Mouse (Mus musculus) embryonic facial prominence, embryonic 13.5 days (tissue): ENCODE data around the gene Afap1l2. TPM values are rescaled to one million over a fixed set of nuclear protein-coding genes. Genes with fewer than 3 reads are reported as not detected.

ENCODE experiments used
- ATAC-seq: fragments of 200-750 bp; cut with Nextera tagmentation; 2 replicates; pipeline ENCODE4 v1.8.0; 2017; ENCODE audit warnings: low read depth; ENCODE audit not compliant: insufficient number of reproducible peaks, insufficient read depth, low FRiP score, low TSS enrichment
- H3K27ac ChIP-seq: fragments of 300-500 bp; sonication (generic); 2 replicates; pipeline ENCODE4 v1.5.1; 2015; ENCODE audit warnings: moderate library complexity, mild to moderate bottlenecking, inconsistent platforms
- H3K27me3 ChIP-seq: fragments of 300-500 bp; sonication (generic); 2 replicates; pipeline ENCODE4 v1.6.1; 2015; ENCODE audit warnings: mild to moderate bottlenecking, inconsistent platforms
- H3K36me3 ChIP-seq: fragments of 300-500 bp; sonication (generic); 2 replicates; pipeline ENCODE4 v1.6.1; 2015; ENCODE audit warnings: mild to moderate bottlenecking, inconsistent platforms
- H3K4me1 ChIP-seq: fragments of 300-500 bp; sonication (generic); 2 replicates; pipeline ENCODE4 v1.6.1; 2015; ENCODE audit warnings: inconsistent platforms
- H3K4me2 ChIP-seq: fragments of 300-500 bp; sonication (generic); 2 replicates; pipeline ENCODE4 v1.6.1; 2015; ENCODE audit warnings: moderate library complexity, mild to moderate bottlenecking, inconsistent platforms
- H3K4me3 ChIP-seq: fragments of 300-500 bp; sonication (generic); 2 replicates; pipeline ENCODE4 v1.5.1; 2015; ENCODE audit warnings: mild to moderate bottlenecking, inconsistent platforms
- H3K9ac ChIP-seq: fragments of 300-500 bp; sonication (generic); 2 replicates; pipeline ENCODE4 v1.6.1; 2015; ENCODE audit warnings: mild to moderate bottlenecking, inconsistent platforms
- H3K9me3 ChIP-seq: fragments of 300-500 bp; sonication (generic); 2 replicates; pipeline ENCODE4 v1.6.1; 2016; ENCODE audit warnings: inconsistent platforms
- WGBS: fragments of 180-500 bp; shearing (Covaris S2); methylation state at CpG from one replicate; pipeline ENCODE4 v1.1.7; 2015; ENCODE audit warnings: mixed read lengths; 5-methylcytosine and 5-hydroxymethylcytosine counted together
- polyA plus RNA-seq: library from polyadenylated mRNA; unstranded; fragments of >200 nt; fragmentation: Nextera tagmentation; extraction: Ambion mirVana; gene quantifications from 2 replicates; pipeline ENCODE4 v1.2.1, GENCODE M21; 2015

Gene Afap1l2
- polyA plus RNA-seq, 1 experiment from 2014 or later, result 9.3 TPM

DNA sequence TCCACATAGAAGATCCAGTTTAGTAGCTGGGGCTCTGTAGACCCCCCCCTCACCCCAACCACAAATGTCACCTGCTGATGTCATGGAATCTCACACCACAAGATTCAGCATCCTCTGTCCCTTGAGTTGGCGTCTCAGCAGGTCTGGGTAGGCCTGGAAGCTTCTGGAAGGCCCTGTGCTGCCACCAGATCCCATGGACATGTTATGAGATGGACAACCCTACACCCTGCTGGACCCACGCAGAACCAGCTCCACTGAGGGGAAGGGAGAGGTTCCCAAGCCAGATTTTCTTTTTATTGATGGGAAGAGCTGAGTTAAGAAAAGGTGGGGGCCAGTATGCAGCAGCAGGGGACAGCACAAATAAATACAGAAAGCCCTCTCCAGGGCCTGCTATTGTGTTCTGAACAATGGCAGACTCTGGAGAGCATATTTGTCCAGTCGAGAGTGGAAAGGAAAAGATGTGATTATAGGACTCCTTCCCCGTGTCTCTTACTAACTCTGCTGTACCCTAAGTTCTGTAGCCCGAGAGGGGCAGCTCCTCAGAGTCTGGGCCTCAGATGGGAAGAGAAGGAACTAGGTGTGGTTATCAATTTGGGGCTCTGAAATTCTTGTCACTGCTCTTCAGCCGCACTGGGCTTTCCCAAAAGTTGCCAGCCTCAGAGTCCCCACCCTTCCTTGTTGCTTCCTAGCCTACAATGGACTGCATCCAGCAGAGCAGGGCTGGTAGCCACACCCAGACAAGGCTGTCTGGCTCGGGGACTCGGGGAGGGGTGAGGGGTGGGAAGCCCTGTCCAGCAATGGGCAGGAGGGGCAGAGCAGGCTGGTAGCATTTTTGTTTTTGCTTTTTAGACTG is 20.5 kb upstream of the Afap1l2 start:
- Histone ChIP-seq H3K27ac (no peak overlapping the region), H3K36me3 (no peaks in the 10 kb centered on the region), H3K9me3 (peaks cover 7% of the 10 kb centered on the region; the same call in 1 of the 2 replicates), H3K4me2 (no peak overlapping the region), H3K4me1 (peaks cover 3% of the 10 kb centered on the region; the same call in 1 of the 2 replicates), H3K9ac (no peak overlapping the region), H3K27me3 (no peaks in the 10 kb centered on the region), H3K4me3 (no peak overlapping the region)
- 62% methylated on average over 8 of the region's 8 CpGs for WGBS
- no peak for ATAC-seq

DNA sequence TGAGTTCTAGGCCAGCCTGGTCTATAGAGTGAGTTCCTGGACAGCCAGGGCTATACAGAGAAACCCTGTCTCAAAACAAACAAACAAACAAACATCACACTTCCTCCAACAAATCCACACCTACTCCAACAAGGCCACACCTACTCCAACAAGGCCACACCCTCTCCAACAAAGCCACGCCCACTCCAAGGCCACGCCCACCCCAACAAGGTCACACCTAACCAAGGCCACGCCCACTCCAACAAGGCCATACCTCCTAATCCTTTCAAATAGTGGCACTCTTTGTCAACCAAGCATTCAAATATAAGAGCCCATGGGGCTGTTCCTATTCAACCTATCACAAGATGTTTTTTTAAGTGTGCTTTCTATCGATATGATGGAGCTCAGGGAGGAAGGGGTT is 18.5 kb upstream of the Afap1l2 start:
- Histone ChIP-seq H3K9ac (no peak overlapping the region), H3K4me1 (0 out of 2 replicates have a peak, but pooled peaks cover 3% of the 10 kb centered on the region), H3K4me3 (no peak overlapping the region), H3K9me3 (peaks cover 7% of the 10 kb centered on the region; the same call in 1 of the 2 replicates), H3K27ac (no peak overlapping the region), H3K27me3 (no peaks in the 10 kb centered on the region), H3K4me2 (no peak overlapping the region), H3K36me3 (no peaks in the 10 kb centered on the region)
- 65% methylated on average over 4 of the region's 4 CpGs for WGBS
- ATAC-seq, result no peak

DNA sequence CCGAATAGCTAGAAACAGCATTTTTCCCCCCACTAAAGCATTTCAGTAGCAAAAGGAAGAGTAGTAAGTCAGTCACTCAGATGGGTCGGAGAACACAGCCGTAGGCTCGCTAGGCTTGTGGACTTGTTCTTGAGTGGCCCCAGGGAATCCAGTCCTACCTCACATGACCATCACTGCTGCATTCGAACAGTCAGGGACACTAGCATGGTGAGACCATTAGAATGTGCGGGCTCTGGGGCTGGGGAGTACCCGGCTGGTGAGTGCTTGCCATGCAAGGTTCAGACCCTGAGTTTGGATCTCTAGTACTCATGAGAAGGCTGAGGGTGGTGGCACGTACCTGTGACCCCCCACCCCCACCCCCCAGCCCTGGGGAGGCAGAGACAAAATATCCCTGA is 9.8 kb upstream of the Afap1l2 start:
- no peaks in the 10 kb centered on the region for H3K9me3 ChIP-seq
- peaks cover 13% of the 10 kb centered on the region for H3K4me1 ChIP-seq
- ATAC-seq, result no peak
- H3K27me3 ChIP-seq, result no peaks in the 10 kb centered on the region
- H3K9ac ChIP-seq, result no peak overlapping the region
- no peak overlapping the region for H3K4me3 ChIP-seq
- 60% methylated on average over 8 of the region's 8 CpGs for WGBS
- H3K36me3 ChIP-seq, result no peaks in the 10 kb centered on the region
- H3K27ac ChIP-seq, result no peak overlapping the region
- peak overlapping the region; percentile 28; the same call in 1 of the 2 replicates for H3K4me2 ChIP-seq

DNA sequence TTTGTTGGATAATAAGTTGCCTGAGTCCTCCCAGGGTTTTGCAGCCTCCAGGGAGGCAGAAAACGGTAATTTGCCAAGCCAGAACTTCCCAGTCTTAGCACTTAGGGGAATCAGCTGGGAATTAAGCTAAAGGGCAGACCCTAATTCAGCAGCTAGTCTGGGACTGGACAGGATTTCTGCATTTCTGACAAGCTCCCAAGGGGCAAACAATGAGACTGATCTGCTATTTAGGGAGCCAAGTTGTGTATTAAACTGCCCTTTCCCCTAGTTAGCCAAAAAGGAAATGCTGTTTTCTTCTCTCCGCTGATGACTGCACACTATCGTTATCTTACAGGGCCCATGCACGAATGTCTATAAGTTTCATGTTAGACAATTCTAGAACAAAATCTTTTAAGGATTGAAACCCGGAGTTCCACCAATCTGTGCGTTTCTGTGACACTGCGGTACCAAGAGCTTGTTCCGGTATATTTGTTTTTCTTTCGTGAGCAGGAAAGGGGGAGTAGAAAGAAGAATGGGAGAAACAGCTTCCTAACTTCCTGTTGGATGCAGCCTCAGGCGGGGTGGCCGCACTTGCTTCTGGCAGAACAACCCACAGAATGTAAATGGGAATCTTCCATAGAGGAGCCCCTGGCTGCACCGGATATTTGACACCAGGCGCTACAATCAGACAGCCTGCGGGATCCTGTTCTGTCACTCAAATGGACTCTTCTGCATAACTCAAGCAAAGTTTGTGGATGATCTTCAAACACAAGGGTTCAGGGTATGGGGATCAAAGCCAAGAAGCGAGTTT is 9.2 kb upstream of the Afap1l2 start:
- Histone ChIP-seq H3K27me3 (no peaks in the 10 kb centered on the region), H3K4me1 (peaks cover 13% of the 10 kb centered on the region), H3K4me3 (no peak overlapping the region), H3K27ac (no peak overlapping the region), H3K36me3 (no peaks in the 10 kb centered on the region), H3K9me3 (no peaks in the 10 kb centered on the region), H3K4me2 (peak overlapping the region; percentile 28; the same call in 1 of the 2 replicates), H3K9ac (no peak overlapping the region)
- ATAC-seq, result no peak
- WGBS, result 24% methylated on average over 15 of the region's 15 CpGs

DNA sequence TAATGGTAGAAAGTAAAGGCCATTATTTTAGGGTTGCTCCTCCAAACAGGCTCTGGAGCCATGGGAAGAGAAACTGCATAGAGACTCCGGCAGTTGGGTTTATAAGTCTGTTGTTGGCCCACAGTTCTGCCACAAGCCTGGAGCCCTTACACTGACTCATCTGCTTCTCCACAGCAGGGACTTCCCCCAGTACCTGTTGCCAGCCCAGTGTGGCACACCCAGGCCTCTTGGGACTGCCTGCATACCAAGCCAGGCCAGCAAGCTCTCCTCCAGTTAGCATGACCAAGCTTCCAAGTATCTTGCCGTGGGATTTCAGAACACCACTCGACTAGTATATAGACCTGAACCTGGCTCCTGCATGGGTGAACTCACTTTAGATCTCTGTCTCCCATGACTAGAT is 6.8 kb upstream of the Afap1l2 start:
- 83% methylated on average over 3 of the region's 3 CpGs for WGBS
- Histone ChIP-seq H3K4me1 (peaks cover 18% of the 10 kb centered on the region), H3K36me3 (no peaks in the 10 kb centered on the region), H3K9ac (no peak overlapping the region), H3K9me3 (no peaks in the 10 kb centered on the region), H3K4me3 (no peak overlapping the region), H3K27me3 (peaks cover 2% of the 10 kb centered on the region), H3K27ac (no peak overlapping the region), H3K4me2 (no peak overlapping the region)
- no peak for ATAC-seq

DNA sequence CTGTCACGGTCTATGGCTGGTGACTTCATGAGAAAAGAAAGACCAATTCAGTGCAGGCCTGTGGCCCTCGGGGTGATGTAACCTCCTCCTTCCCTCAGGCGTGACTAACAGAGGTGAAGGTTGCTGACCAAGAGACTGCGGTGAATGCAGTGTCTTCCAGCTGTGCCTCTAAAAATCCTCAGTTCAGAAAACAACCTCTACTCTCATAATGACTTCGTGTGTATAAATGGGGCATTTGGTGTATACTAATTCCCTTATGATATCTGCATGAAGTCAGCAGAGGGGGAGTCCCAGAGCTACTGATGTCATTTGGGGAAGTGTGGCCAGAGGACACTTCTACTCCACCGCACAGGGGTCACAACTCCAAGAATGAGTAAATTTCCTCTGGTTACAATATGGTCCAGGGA is 5.2 kb upstream of the Afap1l2 start:
- H3K4me2 ChIP-seq, result no peak overlapping the region
- peaks cover 8% of the 10 kb centered on the region for H3K27me3 ChIP-seq
- H3K9ac ChIP-seq, result no peak overlapping the region
- peaks cover 18% of the 10 kb centered on the region for H3K4me1 ChIP-seq
- no peaks in the 10 kb centered on the region for H3K36me3 ChIP-seq
- no peak overlapping the region for H3K4me3 ChIP-seq
- no peak for ATAC-seq
- H3K9me3 ChIP-seq, result no peaks in the 10 kb centered on the region
- 41% methylated on average over 6 of the region's 6 CpGs for WGBS
- H3K27ac ChIP-seq, result no peak overlapping the region

DNA sequence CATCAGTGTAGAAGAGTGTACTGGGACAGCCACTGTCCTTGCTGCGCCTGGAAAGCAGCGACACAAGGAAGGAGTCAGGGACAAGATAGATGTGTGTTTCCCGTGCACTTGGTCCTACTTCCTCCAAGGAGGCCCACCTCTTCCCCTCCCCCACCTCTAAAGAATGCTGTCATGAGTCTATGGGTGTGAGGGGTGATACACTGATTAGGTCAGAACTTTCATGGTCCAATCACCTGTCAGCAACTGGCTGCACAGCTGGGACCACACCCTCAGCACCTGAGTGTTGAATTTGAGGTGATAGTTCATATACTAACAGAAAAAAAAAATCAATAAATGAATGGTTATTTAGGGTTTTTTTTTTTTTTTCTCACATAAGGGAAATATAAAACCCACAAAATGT is 4.0 kb upstream of the Afap1l2 start:
- WGBS, result 59% methylated on average over 3 of the region's 3 CpGs
- Histone ChIP-seq H3K4me3 (no peak overlapping the region), H3K4me1 (peaks cover 18% of the 10 kb centered on the region), H3K4me2 (no peak overlapping the region), H3K9ac (no peak overlapping the region), H3K27ac (no peak overlapping the region), H3K27me3 (peaks cover 18% of the 10 kb centered on the region), H3K36me3 (no peaks in the 10 kb centered on the region), H3K9me3 (no peaks in the 10 kb centered on the region)
- ATAC-seq, result no peak

DNA sequence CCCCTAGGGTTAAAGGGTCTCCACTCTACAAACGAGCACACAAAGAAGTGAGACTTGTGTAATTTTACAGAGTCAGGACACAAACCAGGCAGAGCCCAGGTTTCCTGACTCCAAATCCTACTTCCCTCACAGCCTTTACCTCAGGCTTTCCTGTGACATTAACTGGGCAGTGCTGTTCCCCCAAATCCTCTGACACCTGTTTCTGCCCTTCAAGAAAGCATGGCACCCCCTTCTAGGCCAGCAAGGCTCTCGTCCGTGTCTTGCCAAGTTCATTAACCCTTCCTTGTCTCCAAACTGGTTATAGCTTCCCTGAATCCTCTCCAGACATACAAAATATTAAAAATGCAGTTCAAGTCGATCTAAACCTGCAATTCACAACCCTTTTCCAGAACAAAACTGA is 2.0 kb upstream of the Afap1l2 start:
- Histone ChIP-seq H3K4me2 (no peak overlapping the region), H3K27ac (no peak overlapping the region), H3K4me1 (peaks cover 19% of the 10 kb centered on the region), H3K36me3 (no peaks in the 10 kb centered on the region), H3K27me3 (peaks cover 26% of the 10 kb centered on the region), H3K9me3 (no peaks in the 10 kb centered on the region), H3K9ac (no peak overlapping the region), H3K4me3 (no peak overlapping the region)
- 29% methylated on average over 4 of the region's 4 CpGs for WGBS
- ATAC-seq, result no peak

DNA sequence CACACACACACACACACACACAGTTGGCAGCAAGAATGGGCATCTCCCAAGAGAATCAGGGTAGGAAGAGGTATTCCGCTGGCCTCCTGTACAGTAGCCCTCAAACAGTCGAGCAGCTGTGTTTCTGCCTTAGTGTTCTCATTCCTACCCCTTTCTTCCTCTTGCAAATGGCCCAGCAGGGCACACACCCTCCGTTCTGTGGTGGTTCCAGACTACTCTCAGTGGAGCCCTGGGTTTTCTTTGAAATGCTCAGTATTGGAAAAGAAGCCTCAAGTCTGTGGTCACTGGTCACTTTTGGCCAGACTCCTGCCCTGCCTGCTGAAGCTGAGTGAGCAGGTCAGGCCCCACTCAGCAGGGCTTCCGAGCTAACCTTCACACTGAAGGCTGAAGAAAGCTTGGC is 1.6 kb upstream of the Afap1l2 start:
- Histone ChIP-seq H3K4me1 (peaks cover 19% of the 10 kb centered on the region), H3K36me3 (no peaks in the 10 kb centered on the region), H3K4me3 (no peak overlapping the region), H3K9ac (no peak overlapping the region), H3K9me3 (no peaks in the 10 kb centered on the region), H3K27me3 (peaks cover 26% of the 10 kb centered on the region), H3K4me2 (no peak overlapping the region), H3K27ac (no peak overlapping the region)
- no peak for ATAC-seq
- WGBS, result 57% methylated on average over 4 of the region's 4 CpGs

DNA sequence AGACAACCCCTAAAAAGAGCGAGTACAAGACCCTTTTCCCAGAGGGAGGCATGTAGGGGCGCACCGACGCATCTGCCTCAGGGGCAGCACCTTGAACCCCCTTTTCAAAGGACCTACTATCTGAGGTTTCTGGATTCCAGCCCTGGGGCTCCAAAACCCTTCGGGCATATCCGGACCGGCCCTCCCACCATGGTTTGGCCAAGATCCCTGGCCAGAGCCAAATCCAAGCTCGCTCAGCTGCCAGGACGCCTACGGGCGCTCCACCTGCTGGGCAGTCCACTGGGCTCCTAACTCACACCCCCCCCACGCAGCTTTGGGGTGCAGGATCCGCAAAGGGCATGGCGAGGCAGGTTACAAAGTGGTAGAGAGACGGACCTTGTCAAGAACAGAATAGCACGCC is 737 bp downstream of the Afap1l2 start:
- Histone ChIP-seq H3K36me3 (no peaks in the 10 kb centered on the region), H3K27me3 (peaks cover 26% of the 10 kb centered on the region), H3K9ac (peak overlapping the region; percentile 74; the same call in 1 of the 2 replicates), H3K9me3 (no peaks in the 10 kb centered on the region), H3K4me2 (peak overlapping the region; percentile 96), H3K4me3 (peak overlapping the region; percentile 58), H3K4me1 (peaks cover 32% of the 10 kb centered on the region), H3K27ac (no peak overlapping the region)
- no peak for ATAC-seq
- WGBS, result 49% methylated on average over 16 of the region's 16 CpGs

DNA sequence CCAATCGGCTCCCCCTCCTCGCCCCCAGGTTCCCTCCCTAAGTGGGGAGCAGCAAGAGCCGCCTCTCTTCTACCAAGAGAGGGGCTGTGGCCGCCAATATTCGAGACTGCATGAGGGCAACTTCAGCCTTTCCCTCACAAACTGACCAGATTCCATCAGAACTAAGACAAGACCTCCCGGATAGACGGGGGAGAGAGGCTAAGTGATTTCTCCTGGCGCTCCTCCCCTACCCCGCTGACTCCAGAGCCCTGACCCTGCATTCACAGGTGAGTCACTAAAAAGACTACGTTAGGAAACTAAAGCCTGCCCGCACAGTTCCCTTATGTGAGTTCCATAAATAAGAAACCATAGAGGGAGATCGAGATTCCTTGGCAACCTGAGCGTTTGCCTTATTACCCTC is 1.2 kb downstream of the Afap1l2 start:
- Histone ChIP-seq H3K27me3 (peaks cover 26% of the 10 kb centered on the region), H3K27ac (no peak overlapping the region), H3K9me3 (no peaks in the 10 kb centered on the region), H3K4me3 (no peak overlapping the region), H3K4me1 (peaks cover 32% of the 10 kb centered on the region), H3K4me2 (peak overlapping the region; percentile 96), H3K9ac (no peak overlapping the region), H3K36me3 (no peaks in the 10 kb centered on the region)
- ATAC-seq, result no peak
- WGBS, result 47% methylated on average over 13 of the region's 13 CpGs

DNA sequence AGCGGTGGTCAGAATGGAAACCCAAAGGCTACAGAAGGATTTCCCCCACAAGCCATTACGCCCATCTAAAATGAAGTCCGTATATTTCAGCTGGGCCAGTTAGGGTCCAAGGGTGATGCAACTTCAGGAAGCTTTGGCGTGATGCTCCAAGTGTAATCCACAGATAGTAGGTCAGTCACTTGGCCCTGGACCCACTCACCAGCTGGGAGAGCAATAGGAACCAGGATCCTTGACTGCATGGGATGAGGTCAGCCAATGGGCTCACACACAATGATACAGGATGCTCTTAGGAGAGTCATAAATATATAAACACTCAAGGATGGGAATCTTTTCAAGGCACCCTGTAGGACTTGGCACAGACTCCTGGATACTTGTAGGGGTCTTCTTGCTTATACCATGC is 3.0 kb downstream of the Afap1l2 start:
- H3K27me3 ChIP-seq, result peaks cover 26% of the 10 kb centered on the region
- H3K27ac ChIP-seq, result no peak overlapping the region
- 92% methylated on average over 4 of the region's 4 CpGs for WGBS
- peaks cover 38% of the 10 kb centered on the region for H3K4me1 ChIP-seq
- ATAC-seq, result no peak
- H3K4me2 ChIP-seq, result no peak overlapping the region
- H3K36me3 ChIP-seq, result no peaks in the 10 kb centered on the region
- H3K9me3 ChIP-seq, result no peaks in the 10 kb centered on the region
- no peak overlapping the region for H3K4me3 ChIP-seq
- H3K9ac ChIP-seq, result no peak overlapping the region
